Mouse (Mus musculus) kidney, adult 2 months (tissue): Measurements from ENCODE around the gene Disc1.

Experiments
- CTCF ChIP-seq: fragments of 200-500 bp; conservative IDR thresholded peaks from 2 replicates; pipeline ENCODE4 v1.5.1; 2011; ENCODE audit warnings: low read depth, mild to moderate bottlenecking, control low read depth, low read length, moderate library complexity, mixed read lengths; ENCODE audit not compliant: insufficient read depth, insufficient read length
- POLR2A ChIP-seq: fragments of 200-500 bp; IDR thresholded peaks from one replicate; pipeline ENCODE4 v1.6.1; 2011; ENCODE audit warnings: low read depth, low read length, control low read depth

- TF ChIP-seq CTCF (no peak), POLR2A (no peak)
Measured at GRCm38 (mm10) chr8:125074141-125074540, 20.1 kb downstream of the Disc1 start.
